Mouse (Mus musculus): ENCODE data around the gene Tmbim6.

- TF ChIP-seq POLR2A (IDR thresholded peaks at IDR 0.05; ENCODE audit: borderline replicate concordance, insufficient read depth, low read length) (no peak), CTCF (IDR thresholded peaks at IDR 0.05; ENCODE audit: borderline replicate concordance, insufficient read depth, low read depth, low read length) (no peak)
These were observed 36.2 kb upstream of the Tmbim6 start for GRCm38 (mm10) chr15:99356462-99356861.

Measured in cerebellum, adult 2 months (tissue).